Mouse (Mus musculus) megakaryocyte, adult 5-6 weeks (primary cell): ENCODE data around the gene Fam214b. TPM values are rescaled to one million over a fixed set of nuclear protein-coding genes. Genes with fewer than 3 reads are reported as not detected.
A peak's percentile ranks its signal among the peaks of the same experiment; 100 is the strongest.

Source experiments
- ATAC-seq: 2 replicates; pipeline ENCODE4 v1.8.0; 2016; ENCODE audit warnings: mild to moderate bottlenecking, inconsistent platforms; ENCODE audit not compliant: poor library complexity, severe bottlenecking
- total RNA-seq, 2 experiments: library from RNA; stranded (forward) in 1 of 2; stranded (reverse) in 1 of 2; fragments of 153-499, 151-499 nt in 1 of 2; fragments of 221-1000, 200-1000 nt in 1 of 2; gene quantifications; 2 replicates each; pipeline versions ENCODE4 v1.2.3 to v1.2.4; 2015 to 2017

Fam214b gene
- 14.2 and 15.4 TPM in 2 replicates for total RNA-seq (2015)
- 31.7 and 33.6 TPM in 2 replicates for total RNA-seq (2017)

GRCm38 (mm10) chr4:43045659-43046302 is at the start of gene Fam214b:
Gene Fam214b (minus strand): TSS chr4:43046220.
- peak; percentile 72 for ATAC-seq

- ATAC-seq: no peak
Observed at GRCm38 (mm10) chr4:43091183-43091582, 45.2 kb upstream of the Fam214b start.

DNA sequence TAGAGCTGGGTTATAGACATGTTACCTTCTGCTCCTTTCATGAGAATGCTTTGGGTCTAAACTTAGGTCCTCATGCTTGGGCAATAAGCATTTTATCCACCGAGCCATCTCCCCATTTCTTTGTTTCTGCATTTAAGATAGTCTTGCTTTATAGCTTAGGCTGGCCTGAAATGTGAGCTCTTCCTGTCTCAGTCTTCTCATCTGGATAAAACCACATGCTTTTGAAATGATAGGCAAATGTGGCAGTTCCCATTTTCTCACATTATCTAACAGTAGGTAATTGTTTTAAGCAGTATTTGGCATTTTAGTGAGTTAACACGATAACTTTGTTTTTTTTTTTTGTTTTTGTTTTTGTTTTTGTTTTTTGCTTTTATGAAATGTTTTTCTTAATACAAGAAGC is 43.9 kb upstream of the Fam214b start:
- no peak for ATAC-seq

GRCm38 (mm10) chr4:43082458-43082857 is 36.4 kb upstream of the Fam214b start:
- no peak for ATAC-seq

DNA sequence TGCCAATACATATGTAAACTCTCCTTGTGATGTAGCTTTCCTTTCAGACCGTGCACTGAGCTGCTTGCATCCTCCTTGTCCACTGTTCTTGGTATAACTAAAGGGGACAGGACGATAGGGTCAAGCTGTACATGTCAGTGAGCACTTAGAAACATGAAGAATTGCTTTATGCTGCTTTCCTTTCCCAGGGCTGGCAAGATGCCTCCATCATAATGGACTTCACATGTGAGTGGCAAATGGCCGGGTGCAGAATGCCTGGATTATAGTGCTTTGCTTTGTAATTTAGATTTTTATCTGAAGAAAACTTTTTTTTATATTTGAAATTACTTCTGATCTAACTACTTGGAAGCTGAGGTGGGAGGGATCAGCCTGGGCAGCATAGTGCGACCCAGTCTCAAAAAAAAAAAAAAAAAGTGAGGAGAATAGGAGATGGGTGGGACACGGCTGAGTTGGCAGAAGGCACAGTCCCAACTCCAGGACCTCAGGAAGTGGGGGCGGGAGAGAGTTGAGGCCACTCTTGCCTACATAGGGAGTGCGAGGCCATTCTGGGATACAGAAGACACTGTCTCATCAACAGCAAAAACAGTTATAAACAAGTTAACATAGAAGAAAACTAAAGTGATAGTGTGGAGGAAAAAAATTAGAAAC is 32.2 kb upstream of the Fam214b start:
- ATAC-seq: no peak

GRCm38 (mm10) chr4:43074923-43075322 is 28.9 kb upstream of the Fam214b start:
- ATAC-seq: no peak

DNA sequence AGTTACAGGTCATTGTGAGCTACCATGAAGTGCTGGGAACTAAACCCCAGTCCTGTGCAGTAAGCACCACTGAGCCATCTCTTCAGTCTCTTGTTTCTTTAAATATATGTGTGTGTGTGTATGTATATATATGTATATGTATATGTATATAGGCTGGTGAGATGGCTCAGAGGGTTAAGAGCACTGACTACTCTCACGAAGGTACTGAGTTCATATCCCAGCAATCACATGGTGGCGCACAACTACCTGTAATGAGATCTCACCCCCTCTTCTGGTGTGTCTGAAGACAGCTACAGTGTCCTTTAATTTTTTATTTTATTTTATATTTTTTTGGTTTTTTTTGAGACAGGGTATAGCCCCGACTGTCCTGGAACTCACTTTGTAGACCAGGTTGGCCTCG is 19.5 kb upstream of the Fam214b start:
- no peak for ATAC-seq

DNA sequence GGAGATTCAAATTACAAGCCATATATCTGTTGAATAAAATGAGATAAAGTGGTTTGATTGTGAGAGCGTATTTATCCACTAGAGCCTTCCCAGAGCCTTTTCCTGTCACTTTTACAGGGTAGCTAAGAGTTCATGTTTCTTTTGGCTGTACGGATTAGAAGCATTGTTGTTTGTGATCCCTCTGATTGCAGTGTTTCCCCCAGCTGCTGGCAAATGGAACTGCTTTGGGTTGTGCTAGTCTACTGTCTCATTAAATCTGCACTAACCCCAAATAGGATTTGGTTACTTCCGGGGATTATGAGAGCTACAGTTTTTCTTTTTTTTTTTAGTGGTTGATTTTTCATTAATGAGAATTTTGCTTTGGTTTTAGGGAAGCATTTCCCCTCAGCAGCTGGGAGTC is 14.3 kb upstream of the Fam214b start:
- ATAC-seq: no peak

GRCm38 (mm10) chr4:43059697-43060096 is 13.7 kb upstream of the Fam214b start:
- ATAC-seq: no peak

- ATAC-seq: peak; percentile 95
Observed at GRCm38 (mm10) chr4:43058753-43059654, 13.0 kb upstream of the Fam214b start, which contains the start of gene Unc13b. Gene Unc13b (plus strand): TSS chr4:43058953.

DNA sequence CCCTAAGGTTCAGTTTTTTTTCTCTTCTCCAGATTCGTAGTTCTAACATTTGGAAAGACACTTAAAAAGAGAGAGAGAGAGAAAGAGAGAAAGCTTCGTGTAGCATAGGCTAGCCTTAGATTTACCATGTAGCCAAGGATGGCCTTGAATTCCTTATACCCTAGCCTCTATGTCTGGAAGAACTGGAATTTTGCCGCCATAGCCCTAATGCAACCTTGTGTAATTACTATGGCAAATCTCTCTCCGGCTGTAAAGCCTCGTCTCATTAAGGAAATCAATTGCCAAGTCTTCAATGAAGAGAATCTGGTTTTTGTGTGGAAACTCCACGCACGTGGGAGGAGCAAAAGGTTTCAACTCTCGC is 12.4 kb upstream of the Fam214b start:
- no peak for ATAC-seq

GRCm38 (mm10) chr4:43057654-43058053 is 11.6 kb upstream of the Fam214b start:
- no peak for ATAC-seq

GRCm38 (mm10) chr4:43052627-43053026 is 6.6 kb upstream of the Fam214b start:
- peak; percentile 88 for ATAC-seq

GRCm38 (mm10) chr4:43047231-43047630 is 1.2 kb upstream of the Fam214b start:
- ATAC-seq: peak; percentile 19; the same call in 1 of the 2 replicates

DNA sequence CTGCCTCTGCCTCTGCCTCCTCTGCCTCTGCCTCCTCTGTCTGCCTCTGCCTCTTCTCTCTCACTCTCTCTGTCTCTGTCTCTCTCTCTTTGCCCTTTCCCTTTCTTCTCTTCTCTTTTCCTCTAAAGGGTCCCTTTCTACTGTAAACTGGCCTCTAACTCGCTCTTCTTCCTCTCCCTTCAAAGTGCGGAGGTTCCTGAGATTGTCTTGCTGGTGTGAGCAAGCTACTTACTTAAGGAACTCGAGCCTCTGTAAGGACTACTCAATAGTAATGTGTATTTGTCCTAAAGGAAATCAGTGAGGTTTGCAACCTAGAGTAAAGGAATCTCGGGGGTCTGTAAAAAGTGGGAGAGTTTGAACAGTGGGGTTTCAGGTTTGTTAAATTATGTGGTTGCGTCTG is 587 bp upstream of the Fam214b start:
- no peak for ATAC-seq

DNA sequence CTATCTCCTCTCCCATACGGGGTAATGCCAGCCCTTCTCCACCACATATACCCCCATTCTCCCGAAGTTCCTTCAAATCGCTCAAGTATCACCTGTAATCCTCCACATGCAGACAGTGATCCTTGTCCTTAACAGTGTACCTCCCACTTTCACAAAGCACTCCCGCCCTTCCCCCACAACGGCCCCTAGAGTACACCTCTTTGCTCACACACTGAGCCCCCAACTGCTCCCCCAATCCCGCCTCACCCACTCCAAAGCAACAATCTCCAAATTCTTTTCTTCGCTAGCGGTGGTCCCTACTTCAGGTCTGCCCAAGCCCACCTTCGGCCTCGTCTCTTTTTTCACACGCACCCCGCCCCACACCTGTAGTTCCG is 748 bp downstream of the Fam214b start:
- no peak for ATAC-seq

GRCm38 (mm10) chr4:43044673-43045072 is 1.3 kb downstream of the Fam214b start:
- peak; percentile 38 for ATAC-seq

DNA sequence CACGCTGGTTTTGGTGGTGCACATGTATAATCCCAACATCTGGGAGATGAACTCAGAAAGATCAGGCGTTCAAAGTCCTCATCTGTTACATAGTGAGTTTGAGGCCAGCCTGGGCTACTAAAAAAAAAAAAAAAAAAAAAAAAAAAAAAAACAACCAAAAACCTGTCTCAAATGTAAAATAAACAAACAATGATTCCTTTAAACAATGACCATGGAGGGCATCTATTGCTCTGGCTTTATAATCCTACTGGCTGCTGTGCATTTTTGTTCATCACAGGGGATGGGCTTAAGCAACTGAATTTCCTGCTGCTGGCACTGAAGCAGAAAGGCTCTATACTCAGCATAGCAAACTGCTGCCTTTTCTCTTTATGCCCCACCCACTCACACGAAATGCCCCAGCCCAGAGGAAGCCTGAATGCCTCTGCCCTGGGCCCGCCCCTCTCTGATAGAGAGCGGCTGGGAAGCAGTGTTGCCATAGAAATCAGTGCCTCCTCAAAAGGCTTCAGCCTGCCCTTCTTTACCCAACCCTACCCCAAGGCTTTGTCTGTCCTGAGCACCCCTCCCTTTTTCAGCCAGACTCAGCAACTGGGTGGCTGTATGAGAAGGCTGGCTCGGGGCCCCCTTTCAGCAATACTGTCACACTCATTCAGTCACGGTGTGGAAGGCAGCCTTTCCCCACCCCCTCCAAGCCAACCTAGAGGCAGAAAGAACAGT is 2.2 kb downstream of the Fam214b start:
- ATAC-seq: peak; percentile 34

DNA sequence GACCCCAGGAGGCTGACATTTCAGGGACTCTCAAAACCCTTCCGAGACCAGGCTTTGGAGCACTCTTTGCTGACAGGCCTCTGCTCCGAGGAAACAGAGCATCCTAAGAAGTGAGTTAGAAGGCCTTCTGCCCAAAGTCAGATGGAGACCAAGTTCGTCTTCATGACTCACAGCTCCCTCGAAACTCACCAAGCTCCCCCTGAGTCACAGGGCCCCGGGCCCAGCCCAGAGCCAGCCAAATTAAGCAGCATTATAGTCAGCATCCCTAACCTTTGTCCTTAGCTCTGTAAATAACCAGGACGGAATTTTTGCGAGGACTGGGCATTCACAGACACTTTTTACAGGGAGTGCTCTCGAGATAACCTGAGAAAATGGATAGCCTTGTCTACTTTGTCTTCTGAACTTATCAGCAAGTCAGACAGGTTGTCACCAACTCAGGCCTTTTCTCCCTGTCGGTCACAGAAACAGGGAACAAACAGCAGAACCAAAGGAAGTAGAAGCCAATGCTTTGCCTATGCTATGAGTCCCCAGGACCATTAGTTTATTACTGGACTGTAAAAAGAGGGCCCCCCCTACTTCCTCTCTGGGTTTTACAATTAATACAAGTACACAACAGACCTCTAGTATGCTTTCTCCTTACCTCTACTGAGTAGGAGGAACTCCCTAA is 5.0 kb downstream of the Fam214b start:
- ATAC-seq: no peak

- peak; percentile 83 for ATAC-seq
Observed at GRCm38 (mm10) chr4:43040114-43040572, 5.9 kb downstream of the Fam214b start.
